Mouse (Mus musculus): Measurements from ENCODE around the gene Bbox1.
A peak's percentile ranks its signal among the peaks of the same experiment; 100 is the strongest.

Bbox1 gene

DNA sequence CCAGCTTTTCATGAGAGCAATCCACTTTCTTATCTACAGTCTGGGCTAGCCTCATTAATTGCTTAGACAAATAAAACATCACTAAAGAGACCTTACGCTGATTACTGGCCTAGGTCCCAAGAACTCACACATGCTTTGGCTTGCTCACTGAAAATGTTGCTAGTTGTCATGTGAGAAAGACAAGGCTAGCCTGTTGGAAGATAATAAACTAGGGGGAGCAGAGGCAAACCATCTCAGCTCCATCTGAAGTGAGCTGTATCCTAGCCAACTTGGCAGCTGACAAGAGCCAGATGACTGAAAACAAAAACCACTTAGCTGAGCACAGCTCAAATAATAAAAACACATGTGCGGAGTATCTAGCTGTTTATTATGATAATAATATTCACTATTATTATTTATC is 40.2 kb downstream of the Bbox1 start:
- DNase-seq (ENCODE audit: low spot score in 2 of 2): peak in 1 of 2 experiments; percentile 24

GRCm38 (mm10) chr2:110269281-110269680 is 45.1 kb downstream of the Bbox1 start:
- DNase-seq (ENCODE audit: low spot score in 2 of 2): peak in 1 of 2 experiments; percentile 8

DNA sequence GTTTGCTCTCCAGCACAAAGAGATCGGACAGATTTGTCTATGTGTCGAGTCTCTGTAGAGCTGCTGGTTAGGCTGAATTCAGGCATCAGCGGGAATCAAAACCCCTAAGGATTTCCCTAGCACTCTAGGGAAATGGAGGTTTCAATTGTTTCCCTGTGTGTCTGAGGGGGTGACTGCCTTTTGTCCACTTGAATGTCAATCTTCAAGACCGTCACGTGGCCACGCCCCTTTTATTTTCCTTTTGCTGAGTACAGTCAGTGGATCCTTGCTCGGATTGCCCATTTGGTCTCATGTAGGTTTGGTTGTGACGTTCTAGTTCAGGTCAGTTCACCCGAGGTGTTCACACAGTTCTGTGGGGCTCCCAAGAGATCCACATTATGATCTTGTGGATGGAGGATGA is 82.1 kb downstream of the Bbox1 start:
- DNase-seq (ENCODE audit: low spot score in 2 of 2): no peak

- DNase-seq (ENCODE audit: low spot score in 2 of 2): no peak
Observed at GRCm38 (mm10) chr2:110230753-110231152, 83.6 kb downstream of the Bbox1 start.

GRCm38 (mm10) chr2:110229143-110230087 is 84.9 kb downstream of the Bbox1 start:
- DNase-seq (ENCODE audit: low spot score in 2 of 2): peak in 1 of 2 experiments; percentile 28

- no peak for DNase-seq (ENCODE audit: low spot score in 2 of 2)
Observed at GRCm38 (mm10) chr2:110226421-110226820, 87.9 kb downstream of the Bbox1 start.

DNA sequence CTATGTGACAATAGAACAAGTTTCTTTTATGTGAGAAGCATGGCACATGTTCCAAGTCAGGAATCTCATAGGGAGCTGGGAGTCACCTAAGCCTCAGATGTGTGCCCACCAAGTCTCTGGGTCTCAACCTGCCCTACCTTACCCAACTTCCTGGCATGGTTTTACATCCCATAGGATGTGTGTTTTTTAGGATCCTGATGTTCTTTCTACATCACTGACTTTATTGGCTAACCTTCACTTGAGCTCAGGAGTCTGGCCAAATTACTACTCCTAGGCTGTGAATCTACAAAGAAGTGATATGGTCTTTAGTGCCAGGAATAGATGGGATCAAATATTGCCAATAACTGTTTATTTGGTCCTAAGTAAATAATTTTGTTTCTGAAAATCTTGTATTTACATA is 88.4 kb downstream of the Bbox1 start:
- no peak for DNase-seq (ENCODE audit: low spot score in 2 of 2)

DNA sequence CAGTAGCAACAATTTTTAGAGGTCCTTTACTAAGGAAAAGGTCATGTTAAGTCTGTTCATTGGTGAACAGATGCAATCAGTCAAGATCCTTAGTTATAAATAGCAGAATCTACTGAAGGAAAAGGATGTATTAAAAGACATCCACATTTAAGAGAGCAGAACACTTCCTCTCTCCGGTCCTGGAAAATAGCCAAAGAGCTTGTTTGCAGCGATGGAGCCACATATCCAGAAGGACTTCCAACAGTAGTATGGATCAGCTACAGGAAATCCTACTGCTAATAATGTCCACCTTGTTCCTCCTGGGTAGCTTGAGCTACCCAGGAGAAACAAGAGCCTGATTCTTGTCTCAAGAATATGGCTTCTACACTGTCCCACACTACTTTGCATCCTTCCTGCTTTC is 91.6 kb downstream of the Bbox1 start:
- no peak for DNase-seq (ENCODE audit: low spot score in 2 of 2)

DNA sequence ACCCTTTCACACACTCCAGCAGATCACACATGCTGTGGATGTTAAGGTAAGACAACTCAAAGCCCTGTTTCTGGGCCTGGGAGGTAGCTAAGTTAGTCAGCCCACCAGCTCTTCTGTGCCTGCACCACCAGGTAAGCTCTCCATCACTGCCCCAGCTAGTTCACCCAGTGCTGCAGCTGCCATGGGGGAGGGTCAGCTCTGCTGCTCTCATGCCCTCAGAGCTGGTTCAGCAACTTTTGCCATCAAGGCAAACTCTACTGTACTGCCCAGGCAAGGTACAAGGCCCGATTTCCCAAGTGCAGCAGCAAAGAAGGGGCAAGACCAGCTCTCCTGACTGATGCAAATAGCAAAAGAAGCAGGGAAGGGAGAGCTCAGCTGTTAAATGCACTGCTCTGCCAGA is 93.9 kb downstream of the Bbox1 start:
- DNase-seq (ENCODE audit: low spot score in 2 of 2): peak; percentile 20 to 48

DNA sequence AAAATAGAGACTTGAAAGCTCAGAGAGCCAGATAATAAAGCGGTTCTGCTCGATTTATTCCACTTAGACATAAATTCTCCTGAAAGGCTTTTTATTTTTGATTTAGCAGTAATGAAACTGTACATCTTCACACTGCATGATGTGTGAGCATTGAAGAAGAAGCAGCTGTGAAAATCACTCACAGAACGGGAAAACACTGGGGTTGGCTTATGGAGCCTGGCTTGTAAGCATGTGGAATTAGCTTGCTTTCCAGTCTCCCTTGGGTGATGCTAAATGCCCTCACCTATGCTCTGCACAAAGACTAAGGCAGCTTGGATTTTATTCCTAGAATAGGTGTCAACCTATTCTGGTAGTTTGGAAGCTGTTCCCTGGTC is 98.7 kb downstream of the Bbox1 start:
- DNase-seq (ENCODE audit: low spot score in 2 of 2): no peak

DNA sequence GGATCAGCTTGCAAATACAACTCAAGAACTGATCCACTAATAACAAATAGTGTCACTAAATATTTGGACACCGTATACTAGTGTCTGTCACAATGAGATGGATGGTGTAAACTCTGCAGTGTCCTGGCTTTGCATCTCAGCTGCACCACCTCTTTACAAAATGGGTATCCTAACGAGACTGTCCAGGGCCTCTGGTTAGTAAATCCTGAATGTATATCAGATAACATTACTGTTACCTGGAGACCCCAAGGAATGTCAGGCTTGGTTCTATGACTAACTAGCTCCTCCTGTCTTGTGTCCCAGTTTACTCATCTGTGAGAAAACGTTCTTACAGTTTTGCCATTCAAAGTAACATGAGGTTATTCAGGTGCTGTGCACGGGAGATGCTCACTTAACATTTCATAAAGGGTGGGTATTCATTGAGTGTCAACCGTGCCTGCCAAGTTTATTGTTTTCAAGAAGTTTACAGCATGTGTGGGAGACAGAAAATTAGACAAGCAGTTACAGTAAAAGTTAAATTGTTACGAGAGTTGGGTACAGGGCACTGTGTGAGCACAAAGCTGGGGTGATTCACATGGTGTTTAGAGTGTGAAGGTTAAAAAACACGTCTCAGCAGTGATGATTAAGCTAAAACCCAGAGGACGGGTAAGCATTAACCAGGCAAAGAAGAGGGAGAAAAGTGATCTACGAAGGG is 99.2 kb downstream of the Bbox1 start:
- no peak for DNase-seq (ENCODE audit: low spot score in 2 of 2)

GRCm38 (mm10) chr2:110214278-110214677 is 100.1 kb downstream of the Bbox1 start:
- DNase-seq (ENCODE audit: low spot score in 2 of 2): peak in 1 of 2 experiments; percentile 34
